Mouse (Mus musculus): Measurements from ENCODE around the gene Slc38a1.

GRCm38 (mm10) chr15:96632201-96632600, 10.5 kb downstream of the Slc38a1 start:
- TF ChIP-seq POLR2A (IDR thresholded peaks at IDR 0.05; ENCODE audit: extremely low read depth, insufficient read depth, low read length) (no peak), CTCF (IDR thresholded peaks at IDR 0.05; ENCODE audit: low read depth, low read length) (no peak)

Data from liver, adult 2 months (tissue).